Comparison of ENCODE assay signal across 8 mouse cellular contexts in the genomic region with DNA sequence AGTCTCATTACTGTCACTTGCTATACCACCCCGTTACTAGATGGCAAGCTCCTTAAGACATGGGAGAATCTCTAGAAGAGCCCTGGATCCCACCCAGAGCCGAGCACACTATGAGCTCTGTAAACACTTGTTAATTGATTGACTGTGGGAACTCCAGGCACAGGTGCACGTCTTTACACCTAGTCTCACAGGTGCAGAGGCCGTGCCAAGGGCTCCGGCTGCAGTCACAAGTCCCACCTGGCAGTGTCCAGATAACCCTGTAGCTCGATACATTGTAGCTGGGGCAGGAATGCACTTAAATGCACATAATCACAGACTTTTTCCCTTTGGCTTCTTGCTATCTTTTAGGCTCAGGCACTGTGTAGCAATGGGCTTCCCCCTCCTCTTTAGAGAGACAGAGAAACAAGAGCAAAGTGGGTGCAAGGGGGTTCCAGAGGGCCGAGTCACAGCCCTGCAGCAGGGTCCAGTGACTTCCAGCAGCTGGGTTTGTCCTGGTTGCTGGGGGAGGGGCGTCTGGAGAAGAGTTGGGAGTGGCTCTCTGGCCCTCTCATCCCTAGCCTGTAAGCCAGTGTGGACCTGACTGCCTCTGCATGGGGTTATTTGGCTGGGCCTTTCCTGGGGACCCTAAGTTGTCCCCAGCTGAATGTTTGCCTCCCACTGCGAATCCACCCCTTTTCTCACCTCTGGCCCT. TPM values are rescaled to one million over a fixed set of nuclear protein-coding genes. Genes with fewer than 3 reads are reported as not detected.
DNase-seq lines count a peak whose midpoint lies in the region; ATAC-seq and TF ChIP-seq lines count a peak whose summit lies in the region.

No protein-coding gene starts in this region.

- H3K27ac ChIP-seq in embryonic facial prominence, embryonic 15.5 days (replicated peaks) = peak overlapping the region; percentile 93
- H3K27ac ChIP-seq in midbrain, embryonic 11.5 days (ENCODE audit: low read depth, low read length) = peak overlapping the region; percentile 93
- no peak overlapping the region for H3K27ac ChIP-seq in thymus, adult 2 months (ENCODE audit: control insufficient read depth, insufficient read depth, low read length)

- H3K9me3 ChIP-seq in embryonic facial prominence, embryonic 15.5 days (replicated peaks) = no peaks in the 10 kb centered on the region
- H3K9me3 ChIP-seq in midbrain, embryonic 11.5 days (ENCODE audit: control insufficient read depth, low read length) = no peaks in the 10 kb centered on the region

- peak; percentile 65 for DNase-seq in ovary, postnatal 36 days (ENCODE audit: low spot score)
- no peak for DNase-seq in ovary, postnatal 10 days (ENCODE audit: low spot score)
- peak; percentile 87 to 88 for DNase-seq in heart, postnatal 10 days
- DNase-seq in kidney, postnatal 14 days = peak; percentile 89
- peak; percentile 95 for DNase-seq in midbrain, embryonic 11.5 days (ENCODE audit: low spot score, missing footprints)
- DNase-seq in thymus, adult 2 months = no peak
- DNase-seq in spleen, adult 18-20 months = no peak

- ATAC-seq in embryonic facial prominence, embryonic 15.5 days (ENCODE audit: insufficient number of reproducible peaks, low FRiP score, low TSS enrichment, low read depth) = no peak
- ATAC-seq in midbrain, embryonic 11.5 days (ENCODE audit: low FRiP score) = peak; percentile 30; the same call in 1 of the 2 replicates

- H3K4me2 ChIP-seq in embryonic facial prominence, embryonic 15.5 days (replicated peaks) = peak overlapping the region; percentile 87
- peak overlapping the region; percentile 53 for H3K4me2 ChIP-seq in midbrain, embryonic 11.5 days

- H3K27me3 ChIP-seq in embryonic facial prominence, embryonic 15.5 days = no peaks in the 10 kb centered on the region
- no peaks in the 10 kb centered on the region for H3K27me3 ChIP-seq in midbrain, embryonic 11.5 days (ENCODE audit: control insufficient read depth, insufficient read depth, low read length)
- no peaks in the 10 kb centered on the region for H3K27me3 ChIP-seq in thymus, adult 2 months (ENCODE audit: control insufficient read depth, insufficient read depth, low read length)

- TF ChIP-seq POLR2A in thymus, adult 2 months (IDR thresholded peaks at IDR 0.05; ENCODE audit: control insufficient read depth, extremely low read depth, insufficient read depth, low read length, poor library complexity) = no peak

- H3K36me3 ChIP-seq in embryonic facial prominence, embryonic 15.5 days = no peaks in the 10 kb centered on the region
- no peaks in the 10 kb centered on the region for H3K36me3 ChIP-seq in midbrain, embryonic 11.5 days (ENCODE audit: control insufficient read depth, insufficient read depth, low read length)
- H3K36me3 ChIP-seq in thymus, adult 2 months (ENCODE audit: control insufficient read depth, insufficient read depth, low read length) = no peaks in the 10 kb centered on the region

- H3K9ac ChIP-seq in embryonic facial prominence, embryonic 15.5 days = peak overlapping the region; percentile 26; the same call in 1 of the 2 replicates
- H3K9ac ChIP-seq in midbrain, embryonic 11.5 days (ENCODE audit: low read length) = peak overlapping the region; percentile 90

- no peak for TF ChIP-seq CTCF in thymus, adult 2 months (IDR thresholded peaks at IDR 0.05; ENCODE audit: borderline replicate concordance, control insufficient read depth, extremely low read depth, insufficient read depth, low read length, poor library complexity)

- peaks cover 79% of the 10 kb centered on the region for H3K4me1 ChIP-seq in embryonic facial prominence, embryonic 15.5 days
- peaks cover 70% of the 10 kb centered on the region for H3K4me1 ChIP-seq in midbrain, embryonic 11.5 days (ENCODE audit: control insufficient read depth, insufficient read depth, low read length)
- H3K4me1 ChIP-seq in thymus, adult 2 months (replicated peaks; ENCODE audit: control insufficient read depth, insufficient read depth, low read length) = peaks cover 66% of the 10 kb centered on the region

- intact Hi-C loops in heart, postnatal 10 days (cut with DNase I) = loop anchor here (2.0 kb wide), 1 partner anchor 27 kb away; no protein-coding TSS in a partner anchor

- peak overlapping the region; percentile 69 for H3K4me3 ChIP-seq in embryonic facial prominence, embryonic 15.5 days (replicated peaks)
- peak overlapping the region; percentile 73 for H3K4me3 ChIP-seq in midbrain, embryonic 11.5 days (ENCODE audit: low read depth, low read length)
- no peak overlapping the region for H3K4me3 ChIP-seq in thymus, adult 2 months (ENCODE audit: control insufficient read depth, insufficient read depth, low read length)

- WGBS in embryonic facial prominence, embryonic 15.5 days = 10% methylated on average over 9 of the region's 9 CpGs
- 6% methylated on average over 9 of the region's 9 CpGs for WGBS in midbrain, embryonic 11.5 days
- 83% methylated on average over 9 of the region's 9 CpGs for WGBS in thymus, adult 2 months

RNA-seq across cellular contexts. Expression of gene Thra, which starts 3.4 kb away (rescaled TPM):
- polyA plus RNA-seq in embryonic facial prominence, embryonic 15.5 days (2015; fragmentation: Nextera tagmentation; extraction: Ambion mirVana) = 51.0 and 51.2 TPM in 2 replicates
- total RNA-seq in heart, postnatal 10 days (2021) = 100 to 1,000 TPM; 172 to 190 TPM
- polyA plus RNA-seq in midbrain, embryonic 11.5 days (2014; fragmentation: Nextera tagmentation; extraction: Ambion mirVana) = 21.9 and 23.7 TPM in 2 replicates
- polyA plus RNA-seq in thymus, adult 2 months (2012; rRNA removed) = 36.8 and 41.5 TPM in 2 replicates

RNA-seq across cellular contexts. Expression of gene Med24, which starts 14.6 kb away (rescaled TPM):
- polyA plus RNA-seq in embryonic facial prominence, embryonic 15.5 days (2015; fragmentation: Nextera tagmentation; extraction: Ambion mirVana) = 52.3 and 53.3 TPM in 2 replicates
- 10 to 100 TPM; 44.9 to 52.1 TPM for total RNA-seq in heart, postnatal 10 days (2021)
- 66.1 and 67.1 TPM in 2 replicates for polyA plus RNA-seq in midbrain, embryonic 11.5 days (2014; fragmentation: Nextera tagmentation; extraction: Ambion mirVana)
- 179 and 196 TPM in 2 replicates for polyA plus RNA-seq in thymus, adult 2 months (2012; rRNA removed)

RNA-seq across cellular contexts. Expression of gene Nr1d1, which starts 31.3 kb away (rescaled TPM):
- 1.7 and 1.8 TPM in 2 replicates for polyA plus RNA-seq in embryonic facial prominence, embryonic 15.5 days (2015; fragmentation: Nextera tagmentation; extraction: Ambion mirVana)
- total RNA-seq in heart, postnatal 10 days (2021) = 10 to 100 TPM; 31.1 to 32.7 TPM
- 0.93 and 1.2 TPM in 2 replicates for polyA plus RNA-seq in midbrain, embryonic 11.5 days (2014; fragmentation: Nextera tagmentation; extraction: Ambion mirVana)
- 34.4 and 37.7 TPM in 2 replicates for polyA plus RNA-seq in thymus, adult 2 months (2012; rRNA removed)

RNA-seq across cellular contexts. Expression of gene Csf3, which starts 42.7 kb away (rescaled TPM):
- 0.12 and 0.31 TPM in 2 replicates for polyA plus RNA-seq in embryonic facial prominence, embryonic 15.5 days (2015; fragmentation: Nextera tagmentation; extraction: Ambion mirVana)
- not detected for total RNA-seq in heart, postnatal 10 days (2021)
- polyA plus RNA-seq in midbrain, embryonic 11.5 days (2014; fragmentation: Nextera tagmentation; extraction: Ambion mirVana) = not detected in 2 replicates
- polyA plus RNA-seq in thymus, adult 2 months (2012; rRNA removed) = 0.14 and 0.22 TPM in 2 replicates

RNA-seq across cellular contexts. Expression of gene Msl1, which starts 51.5 kb away (rescaled TPM):
- 28.7 and 30.4 TPM in 2 replicates for polyA plus RNA-seq in embryonic facial prominence, embryonic 15.5 days (2015; fragmentation: Nextera tagmentation; extraction: Ambion mirVana)
- 10 to 100 TPM; 70.3 to 83.4 TPM for total RNA-seq in heart, postnatal 10 days (2021)
- 24.0 and 25.1 TPM in 2 replicates for polyA plus RNA-seq in midbrain, embryonic 11.5 days (2014; fragmentation: Nextera tagmentation; extraction: Ambion mirVana)
- 50.3 and 66.0 TPM in 2 replicates for polyA plus RNA-seq in thymus, adult 2 months (2012; rRNA removed)

Comparison
In these comparisons a context has a peak if more than half of its experiments do, and no peak if none do; other contexts are left out.
1. DNase-seq: peak in ovary, postnatal 36 days (single experiment), heart, postnatal 10 days (2 of 2), kidney, postnatal 14 days (single experiment) and midbrain, embryonic 11.5 days (single experiment); none in ovary, postnatal 10 days (single experiment), thymus, adult 2 months (single experiment) and spleen, adult 18-20 months (0 of 2).
2. RNA of gene Nr1d1, which starts 31.3 kb away (polyA plus RNA-seq): 34.4 to 37.7 TPM in thymus, adult 2 months; 1.7 to 1.8 TPM in embryonic facial prominence, embryonic 15.5 days and 0.93 to 1.2 TPM in midbrain, embryonic 11.5 days; every median in the first group is over 10 times any median in the second.